Mouse (Mus musculus) liver, embryonic 15.5 days (tissue): ENCODE measurements around the gene Chrna1. TPM values are rescaled to one million over a fixed set of nuclear protein-coding genes. Genes with fewer than 3 reads are reported as not detected.

Experiments used
- ATAC-seq: fragments of 200-750 bp; cut with Nextera tagmentation; 2 replicates; pipeline ENCODE4 v1.8.0; 2017; ENCODE audit warnings: moderate number of reproducible peaks, mild to moderate bottlenecking, moderate library complexity; ENCODE audit not compliant: insufficient read depth
- H3K27ac ChIP-seq: fragments of 300-500 bp; sonication (generic); replicated peaks from 2 replicates; pipeline ENCODE4 v1.5.1; 2015; ENCODE audit warnings: mild to moderate bottlenecking, inconsistent platforms
- H3K27me3 ChIP-seq: fragments of 300-500 bp; sonication (generic); 2 replicates; pipeline ENCODE4 v1.6.1; 2015; ENCODE audit warnings: mild to moderate bottlenecking, inconsistent platforms
- H3K36me3 ChIP-seq: fragments of 300-500 bp; sonication (generic); replicated peaks from 2 replicates; pipeline ENCODE4 v1.6.1; 2015; ENCODE audit warnings: moderate library complexity, mild to moderate bottlenecking, inconsistent platforms
- H3K4me1 ChIP-seq: fragments of 300-500 bp; sonication (generic); replicated peaks from 2 replicates; pipeline ENCODE4 v1.6.1; 2015; ENCODE audit warnings: inconsistent platforms
- H3K4me2 ChIP-seq: fragments of 300-500 bp; sonication (generic); 2 replicates; pipeline ENCODE4 v1.6.1; 2015; ENCODE audit warnings: moderate library complexity, mild to moderate bottlenecking, inconsistent platforms
- H3K4me3 ChIP-seq: fragments of 300-500 bp; sonication (generic); replicated peaks from 2 replicates; pipeline ENCODE4 v1.5.1; 2015; ENCODE audit warnings: mild to moderate bottlenecking, inconsistent platforms
- H3K9ac ChIP-seq: fragments of 300-500 bp; sonication (generic); 2 replicates; pipeline ENCODE4 v1.6.1; 2015; ENCODE audit warnings: moderate library complexity, mild to moderate bottlenecking, inconsistent platforms
- H3K9me3 ChIP-seq: fragments of 300-500 bp; sonication (generic); replicated peaks from 2 replicates; pipeline ENCODE4 v1.6.1; 2016; ENCODE audit warnings: inconsistent platforms
- WGBS: fragments of 180-500 bp; shearing (Covaris S2); methylation state at CpG from one replicate; pipeline ENCODE4 v1.1.7; 2015; ENCODE audit warnings: mixed read lengths; ENCODE audit not compliant: insufficient replicate concordance; 5-methylcytosine and 5-hydroxymethylcytosine counted together
- polyA plus RNA-seq: library from polyadenylated mRNA; unstranded; fragments of >200 nt; fragmentation: Nextera tagmentation; extraction: Ambion mirVana; gene quantifications from 2 replicates; pipeline ENCODE4 v1.2.1, GENCODE M21; 2015

Gene Chrna1
- polyA plus RNA-seq, 1 experiment from 2014 or later: 0.53 TPM

- no peak for ATAC-seq
- WGBS: 59% methylated on average over 15 of the region's 15 CpGs
- no peaks in the 10 kb centered on the region for H3K36me3 ChIP-seq
Observed at GRCm38 (mm10) chr2:73536091-73536783, 43.9 kb downstream of the Chrna1 start.

GRCm38 (mm10) chr2:73534720-73535119, 45.4 kb downstream of the Chrna1 start:
- Histone ChIP-seq H3K4me1 (peaks cover 24% of the 10 kb centered on the region), H3K9me3 (no peaks in the 10 kb centered on the region), H3K27ac (no peak overlapping the region), H3K4me2 (no peak overlapping the region), H3K9ac (no peak overlapping the region), H3K4me3 (no peak overlapping the region), H3K27me3 (peaks cover 19% of the 10 kb centered on the region; the same call in 1 of the 2 replicates), H3K36me3 (no peaks in the 10 kb centered on the region)
- no peak for ATAC-seq
- WGBS: 73% methylated on average over 10 of the region's 10 CpGs

More at GRCm38 (mm10) chr2:73536091-73536783, 43.9 kb downstream of the Chrna1 start:
- no peak overlapping the region for H3K4me3 ChIP-seq
- no peaks in the 10 kb centered on the region for H3K9me3 ChIP-seq
- no peak overlapping the region for H3K4me2 ChIP-seq
- H3K9ac ChIP-seq: no peak overlapping the region
- H3K27ac ChIP-seq: no peak overlapping the region
- H3K4me1 ChIP-seq: peaks cover 21% of the 10 kb centered on the region
- peaks cover 21% of the 10 kb centered on the region for H3K27me3 ChIP-seq

GRCm38 (mm10) chr2:73530487-73530886, 49.7 kb downstream of the Chrna1 start:
- no peaks in the 10 kb centered on the region for H3K36me3 ChIP-seq
- H3K27ac ChIP-seq: peak overlapping the region; percentile 51
- peaks cover 44% of the 10 kb centered on the region for H3K4me1 ChIP-seq
- H3K9ac ChIP-seq: no peak overlapping the region
- ATAC-seq: peak; percentile 56; the same call in 1 of the 2 replicates
- H3K9me3 ChIP-seq: no peaks in the 10 kb centered on the region
- no peak overlapping the region for H3K4me3 ChIP-seq
- WGBS: 27% methylated on average over 5 of the region's 5 CpGs
- H3K27me3 ChIP-seq: peaks cover 30% of the 10 kb centered on the region
- H3K4me2 ChIP-seq: peak overlapping the region; percentile 90

- H3K9me3 ChIP-seq: no peaks in the 10 kb centered on the region
- H3K36me3 ChIP-seq: no peaks in the 10 kb centered on the region
- H3K27ac ChIP-seq: peak within 1 kb of the TSS; percentile 53
- peak within 1 kb of the TSS; percentile 68 for H3K4me3 ChIP-seq
- peaks cover 44% of the 10 kb centered on the region for H3K4me1 ChIP-seq
- H3K4me2 ChIP-seq: peak within 1 kb of the TSS; percentile 90
- peak within 1 kb of the TSS; percentile 69 for H3K9ac ChIP-seq
- ATAC-seq: peak; percentile 72
- 3% methylated on average over 66 of the region's 66 CpGs for WGBS
- peaks cover 30% of the 10 kb centered on the region for H3K27me3 ChIP-seq
Observed at GRCm38 (mm10) chr2:73529356-73530330, 50.5 kb downstream of the Chrna1 start, which contains the start of gene Wipf1. Gene Wipf1 (minus strand): TSS chr2:73529734.

GRCm38 (mm10) chr2:73528516-73529355, 51.4 kb downstream of the Chrna1 start:
- Histone ChIP-seq H3K4me2 (peak overlapping the region; percentile 90), H3K9ac (peak overlapping the region; percentile 69), H3K4me1 (peaks cover 44% of the 10 kb centered on the region), H3K27ac (peak overlapping the region; percentile 53), H3K4me3 (peak overlapping the region; percentile 68), H3K27me3 (peaks cover 30% of the 10 kb centered on the region), H3K36me3 (no peaks in the 10 kb centered on the region), H3K9me3 (no peaks in the 10 kb centered on the region)
- WGBS: 4% methylated on average over 59 of the region's 59 CpGs
- peak; percentile 78 for ATAC-seq

- no peak overlapping the region for H3K4me2 ChIP-seq
- 75% methylated on average over 11 of the region's 11 CpGs for WGBS
- peaks cover 48% of the 10 kb centered on the region for H3K4me1 ChIP-seq
- no peak for ATAC-seq
- H3K9ac ChIP-seq: no peak overlapping the region
- H3K36me3 ChIP-seq: no peaks in the 10 kb centered on the region
- no peak overlapping the region for H3K27ac ChIP-seq
- H3K27me3 ChIP-seq: peaks cover 30% of the 10 kb centered on the region
- H3K4me3 ChIP-seq: no peak overlapping the region
- no peaks in the 10 kb centered on the region for H3K9me3 ChIP-seq
Observed at GRCm38 (mm10) chr2:73527956-73528355, 52.2 kb downstream of the Chrna1 start.

GRCm38 (mm10) chr2:73526691-73527090, 53.4 kb downstream of the Chrna1 start:
- Histone ChIP-seq H3K4me2 (no peak overlapping the region), H3K4me3 (no peak overlapping the region), H3K36me3 (no peaks in the 10 kb centered on the region), H3K9ac (no peak overlapping the region), H3K9me3 (no peaks in the 10 kb centered on the region), H3K27me3 (peaks cover 30% of the 10 kb centered on the region), H3K27ac (no peak overlapping the region), H3K4me1 (peaks cover 53% of the 10 kb centered on the region)
- no peak for ATAC-seq
- WGBS: 41% methylated on average over 9 of the region's 9 CpGs

- H3K4me2 ChIP-seq: no peak overlapping the region
- no peak for ATAC-seq
- 44% methylated on average over 8 of the region's 8 CpGs for WGBS
- H3K36me3 ChIP-seq: no peaks in the 10 kb centered on the region
- H3K27ac ChIP-seq: no peak overlapping the region
- no peak overlapping the region for H3K9ac ChIP-seq
- H3K4me3 ChIP-seq: no peak overlapping the region
- H3K4me1 ChIP-seq: peaks cover 25% of the 10 kb centered on the region
- H3K9me3 ChIP-seq: no peaks in the 10 kb centered on the region
- H3K27me3 ChIP-seq: peaks cover 12% of the 10 kb centered on the region
Observed at GRCm38 (mm10) chr2:73522891-73523290, 57.2 kb downstream of the Chrna1 start.

GRCm38 (mm10) chr2:73522336-73522735, 57.8 kb downstream of the Chrna1 start:
- WGBS: 66% methylated on average over 6 of the region's 6 CpGs
- Histone ChIP-seq H3K4me2 (no peak overlapping the region), H3K9me3 (no peaks in the 10 kb centered on the region), H3K4me3 (no peak overlapping the region), H3K9ac (no peak overlapping the region), H3K27me3 (peaks cover 7% of the 10 kb centered on the region), H3K27ac (no peak overlapping the region), H3K4me1 (peaks cover 25% of the 10 kb centered on the region), H3K36me3 (no peaks in the 10 kb centered on the region)
- no peak for ATAC-seq

- no peak for ATAC-seq
- 16% methylated on average over 5 of the region's 5 CpGs for WGBS
- H3K9ac ChIP-seq: no peak overlapping the region
- no peaks in the 10 kb centered on the region for H3K9me3 ChIP-seq
- no peak overlapping the region for H3K4me2 ChIP-seq
- H3K4me3 ChIP-seq: no peak overlapping the region
- no peak overlapping the region for H3K27ac ChIP-seq
- no peaks in the 10 kb centered on the region for H3K36me3 ChIP-seq
- H3K27me3 ChIP-seq: peaks cover under 1% of the 10 kb centered on the region; the same call in 1 of the 2 replicates
- peaks cover 21% of the 10 kb centered on the region for H3K4me1 ChIP-seq
Observed at GRCm38 (mm10) chr2:73521737-73522136, 58.4 kb downstream of the Chrna1 start.
